Mouse (Mus musculus) CH12.LX (cell line): Measurements from ENCODE around the gene Cant1. TPM values are rescaled to one million over a fixed set of nuclear protein-coding genes. Genes with fewer than 3 reads are reported as not detected.

Source experiments
- DNase-seq: peaks from one replicate; pipeline ENCODE4 v3.0.0-alpha.2; 2013; ENCODE audit errors: extremely low read depth
- H3K27ac ChIP-seq: 2 replicates; pipeline ENCODE4 v1.5.1; 2012; ENCODE audit warnings: low read depth, mild to moderate bottlenecking, control low read depth, moderate library complexity; ENCODE audit not compliant: insufficient read depth
- H3K27me3 ChIP-seq: replicated peaks from 2 replicates; pipeline ENCODE3; 2012; ENCODE audit warnings: inconsistent platforms
- H3K36me3 ChIP-seq, 2 experiments: replicated peaks in 1 of 2; 2 replicates each; pipeline versions ENCODE3 to v1.6.1; 2012; ENCODE audit warnings: inconsistent platforms in 1 of 2, low read length in 1 of 2, mild to moderate bottlenecking in 1 of 2, mixed read lengths in 1 of 2, moderate library complexity in 1 of 2; ENCODE audit not compliant: control insufficient read depth in 1 of 2, insufficient read depth in 1 of 2
- H3K4me1 ChIP-seq, 2 experiments: 2 replicates each; pipeline ENCODE4 v1.6.1; 2012; ENCODE audit warnings: inconsistent platforms in 1 of 2, moderate library complexity in 1 of 2; ENCODE audit not compliant: insufficient read depth in 2 of 2, control insufficient read depth in 1 of 2
- H3K4me2 ChIP-seq: 2 replicates; pipeline ENCODE4 v1.6.1; 2012; ENCODE audit warnings: low read depth, mild to moderate bottlenecking, control low read depth; ENCODE audit not compliant: poor library complexity, insufficient read depth, severe bottlenecking
- H3K4me3 ChIP-seq, 3 experiments: fragments of 150-350 bp in 1 of 3; sonication (generic) in 1 of 3; replicated peaks in 1 of 3; 2 replicates each; pipeline versions ENCODE3 to v1.5.1; 2011 to 2012; ENCODE audit warnings: low read depth in 2 of 3, low read length in 2 of 3, mild to moderate bottlenecking in 2 of 3, moderate library complexity in 2 of 3, control low read depth in 1 of 3, improper control_type of control experiment in 1 of 3, inconsistent platforms in 1 of 3, mixed read lengths in 1 of 3; ENCODE audit not compliant: poor library complexity in 1 of 3
- H3K79me2 ChIP-seq: replicated peaks from 2 replicates; pipeline ENCODE4 v1.6.1; 2012; ENCODE audit warnings: mild to moderate bottlenecking, moderate library complexity; ENCODE audit not compliant: control insufficient read depth, poor library complexity, insufficient read depth, severe bottlenecking; ENCODE audit errors: extremely low read depth
- H3K9ac ChIP-seq: 2 replicates; pipeline ENCODE4 v1.6.1; 2012; ENCODE audit warnings: low read depth, mild to moderate bottlenecking, control low read depth, moderate library complexity; ENCODE audit not compliant: insufficient read depth
- H3K9me3 ChIP-seq: replicated peaks from 2 replicates; pipeline ENCODE3; 2012; ENCODE audit warnings: low read length, inconsistent platforms, mixed read lengths
- CHD1 ChIP-seq: IDR thresholded peaks from 2 replicates; pipeline ENCODE4 v1.6.1; 2012; ENCODE audit warnings: low read depth, low read length, improper control_type of control experiment, inconsistent platforms
- EP300 ChIP-seq: IDR thresholded peaks from 2 replicates; pipeline ENCODE4 v1.6.1; 2011; ENCODE audit warnings: low read length, improper control_type of control experiment
- KAT2A ChIP-seq: IDR thresholded peaks from 2 replicates; pipeline ENCODE4 v1.6.1; 2012; ENCODE audit warnings: low read length, improper control_type of control experiment, inconsistent platforms; ENCODE audit not compliant: insufficient replicate concordance
- MAFK ChIP-seq: IDR thresholded peaks from 2 replicates; pipeline ENCODE4 v1.6.1; 2011; ENCODE audit warnings: low read length, improper control_type of control experiment; ENCODE audit not compliant: insufficient replicate concordance
- MYC ChIP-seq: IDR thresholded peaks from 2 replicates; pipeline ENCODE4 v1.6.1; 2011; ENCODE audit warnings: low read depth, mild to moderate bottlenecking, improper control_type of control experiment, low read length
- NRF1 ChIP-seq: IDR thresholded peaks from 2 replicates; pipeline ENCODE4 v1.6.1; 2014; ENCODE audit warnings: low read depth, mild to moderate bottlenecking, inconsistent platforms, low read length, improper control_type of control experiment, moderate library complexity
- SMC3 ChIP-seq: IDR thresholded peaks from 2 replicates; pipeline ENCODE4 v1.6.1; 2011; ENCODE audit warnings: low read depth, low read length, improper control_type of control experiment
- TCF12 ChIP-seq: IDR thresholded peaks from 2 replicates; pipeline ENCODE4 v1.6.1; 2014; ENCODE audit warnings: low read depth, mild to moderate bottlenecking, inconsistent platforms, low read length, improper control_type of control experiment
- ZC3H11A ChIP-seq: IDR thresholded peaks from 2 replicates; pipeline ENCODE4 v1.6.1; 2012; ENCODE audit warnings: low read depth, mild to moderate bottlenecking, inconsistent platforms, low read length, improper control_type of control experiment
- dilution Hi-C: fragments of 300-500 bp; cut with MboI; formaldehyde crosslinking; loops from 2 replicates; pipeline ENCODE4 v1.14.3; 2020; ENCODE audit warnings: low sequenced_read_pairs; ENCODE audit not compliant: extremely low pct_unique_long_range_greater_than_20kb, extremely low pct_ligation_motif_present
- in situ Hi-C: fragments of 300-500 bp; cut with MboI; formaldehyde crosslinking; loops from 3 replicates; pipeline ENCODE4 v1.14.3; 2019; ENCODE audit warnings: low sequenced_read_pairs, low pct_ligation_motif_present, low pct_unique_long_range_greater_than_20kb, mixed read lengths
- polyA plus RNA-seq: library from polyadenylated mRNA; unstranded; fragments of >175 nt; gene quantifications from 2 replicates; pipeline ENCODE4 v1.2.1, GENCODE M21; 2012; ENCODE audit warnings: low read depth; ENCODE audit not compliant: insufficient read length
- total RNA-seq, 2 experiments: library from RNA; depleted of rRNA; stranded (reverse); fragments of 300-350 nt in 1 of 2; fragments of >200 nt in 1 of 2; gene quantifications; 2 replicates each; pipeline ENCODE4 v1.2.3; 2012 to 2014

Gene Cant1
- total and polyA plus RNA-seq, 3 experiments = 28.8 to 40.2 (median 31.2) TPM

DNA sequence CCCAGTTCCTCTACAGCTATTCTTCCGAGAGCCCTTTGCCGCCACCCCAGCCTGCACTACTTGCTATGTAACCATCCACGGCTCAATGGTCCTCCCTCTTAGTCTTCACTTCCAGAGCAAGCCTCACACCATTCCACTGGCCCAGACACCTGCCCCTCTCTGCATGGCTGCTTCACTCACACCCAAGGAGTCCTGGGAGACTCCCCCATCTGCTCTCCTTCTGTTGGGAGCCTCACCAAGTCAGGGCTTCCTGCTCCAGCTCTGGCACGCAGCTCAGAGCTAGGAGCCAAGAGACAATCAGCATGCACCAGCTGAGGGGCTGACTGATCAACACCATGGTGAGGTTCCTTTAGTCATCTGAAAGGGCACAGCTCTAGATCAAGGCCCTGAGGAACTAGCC lies 5.8 kb downstream of the Cant1 start:
- H3K27ac ChIP-seq = no peak overlapping the region
- dilution Hi-C loops = no loop called here
- H3K9ac ChIP-seq = no peak overlapping the region
- no peaks in the 10 kb centered on the region for H3K27me3 ChIP-seq
- no peaks in the 10 kb centered on the region for H3K9me3 ChIP-seq
- no peak overlapping the region for H3K4me2 ChIP-seq
- no peak overlapping the region for H3K4me3 ChIP-seq
- peaks cover 18 to 25% of the 10 kb centered on the region in 2 experiments for H3K4me1 ChIP-seq
- peaks cover 10% of the 10 kb centered on the region for H3K79me2 ChIP-seq
- TF ChIP-seq SMC3 = no peak
- no peak for TF ChIP-seq EP300
- TF ChIP-seq ZC3H11A = no peak
- no peak for TF ChIP-seq KAT2A
- TF ChIP-seq NRF1 = no peak
- in situ Hi-C loops = no loop called here
- H3K36me3 ChIP-seq = peaks cover 75 to 96% of the 10 kb centered on the region in 2 experiments
- no peak for DNase-seq

DNA sequence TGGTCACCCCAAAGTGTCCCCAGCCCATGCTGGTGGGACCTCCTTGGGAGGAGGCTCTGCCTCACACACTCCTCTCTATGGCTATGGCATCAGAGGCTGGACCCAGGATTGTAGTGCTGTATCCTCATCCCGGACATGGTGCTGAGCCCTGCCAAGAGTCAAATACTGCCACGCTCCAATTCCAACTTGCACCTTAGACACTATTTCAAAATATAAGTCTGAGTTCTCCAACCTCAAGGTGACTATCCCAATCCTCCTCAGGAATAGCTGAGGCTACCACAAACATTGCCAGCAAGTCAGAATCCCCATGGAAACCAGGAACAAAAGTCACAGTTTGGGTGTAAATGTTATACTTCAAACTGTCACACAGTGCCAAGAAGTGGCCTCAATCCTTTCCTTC lies 6.3 kb downstream of the Cant1 start:
- H3K79me2 ChIP-seq = peaks cover 7% of the 10 kb centered on the region; the same call in 1 of the 2 replicates
- TF ChIP-seq MYC (no peak), CHD1 (no peak), MAFK (no peak)
- TF ChIP-seq, all 38 proteins: peak for 0
- Histone ChIP-seq H3K4me2 (no peak overlapping the region), H3K27ac (no peak overlapping the region), H3K9me3 (no peaks in the 10 kb centered on the region), H3K27me3 (no peaks in the 10 kb centered on the region), H3K4me3 (no peak overlapping the region), H3K9ac (no peak overlapping the region), H3K36me3 (peaks cover 80 to 100% of the 10 kb centered on the region in 2 experiments), H3K4me1 (peaks cover 13 to 20% of the 10 kb centered on the region in 2 experiments)
- DNase-seq = no peak
- in situ Hi-C loops = no loop called here
- dilution Hi-C loops = no loop called here

GRCm38 (mm10) chr11:118411271-118411670 lies 7.6 kb downstream of the Cant1 start:
- in situ Hi-C loops = no loop called here
- H3K27me3 ChIP-seq = no peaks in the 10 kb centered on the region
- no peak overlapping the region for H3K27ac ChIP-seq
- dilution Hi-C loops = no loop called here
- DNase-seq = no peak
- H3K4me3 ChIP-seq = no peak overlapping the region
- H3K9ac ChIP-seq = no peak overlapping the region
- no peaks in the 10 kb centered on the region for H3K79me2 ChIP-seq
- peaks cover 6 to 15% of the 10 kb centered on the region in 2 experiments for H3K4me1 ChIP-seq
- peaks cover 81 to 100% of the 10 kb centered on the region in 2 experiments for H3K36me3 ChIP-seq
- no peak for TF ChIP-seq TCF12
- no peaks in the 10 kb centered on the region for H3K9me3 ChIP-seq
- H3K4me2 ChIP-seq = no peak overlapping the region
